Mouse (Mus musculus) left cerebral cortex, adult 11 months (tissue): Measurements from ENCODE around the gene Dip2a.

Experiments used
- DNase-seq: peaks from one replicate; pipeline ENCODE4 v3.0.0; 2022; ENCODE audit warnings: low spot score

The Dip2a gene

GRCm38 (mm10) chr10:76246601-76247000 is 98.5 kb downstream of the Dip2a start:
- DNase-seq, result no peak

DNA sequence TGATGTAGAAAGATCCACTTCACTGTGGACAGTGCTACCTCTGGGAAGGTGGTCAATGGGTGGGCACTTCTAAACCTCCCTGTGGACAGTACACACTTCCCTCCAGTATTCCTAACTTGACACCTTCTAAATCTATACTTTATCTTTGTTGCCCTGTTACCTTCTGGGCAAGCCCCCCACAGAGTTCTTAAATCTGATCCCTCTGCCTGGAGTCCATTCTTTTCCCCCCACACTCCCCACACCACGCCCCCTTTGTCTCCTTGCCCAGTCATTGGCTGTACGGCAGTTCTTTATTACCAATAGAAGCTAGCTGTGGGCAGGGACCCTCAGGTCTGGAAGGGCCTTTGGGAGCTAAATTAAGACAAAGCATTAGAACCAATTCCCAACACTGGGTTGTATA is 100.0 kb downstream of the Dip2a start:
- no peak for DNase-seq

DNA sequence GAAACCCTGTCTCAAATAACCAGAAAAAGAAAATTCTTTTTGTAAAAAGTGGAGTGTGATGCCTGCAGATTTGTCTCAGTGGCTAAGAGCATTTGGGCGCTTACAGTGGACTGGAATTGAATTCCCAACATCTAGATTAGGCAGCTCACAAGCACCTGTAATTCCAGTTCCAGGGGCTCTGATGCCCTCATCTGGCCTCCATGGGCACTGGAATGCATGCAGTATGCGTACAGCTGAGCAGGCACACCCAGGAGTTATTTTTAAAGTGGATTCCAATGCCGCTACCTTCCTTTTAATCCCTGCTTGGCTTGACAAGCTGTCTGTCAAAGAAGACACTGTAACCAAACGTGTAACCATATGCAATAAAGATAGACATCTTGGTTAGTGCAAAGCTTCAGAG is 105.7 kb downstream of the Dip2a start:
- no peak for DNase-seq

- DNase-seq, result peak; percentile 82
Observed at GRCm38 (mm10) chr10:76237341-76238225, 107.5 kb downstream of the Dip2a start, which contains the start of gene Prmt2. Gene Prmt2, minus strand, starts transcription at chr10:76237865.

DNA sequence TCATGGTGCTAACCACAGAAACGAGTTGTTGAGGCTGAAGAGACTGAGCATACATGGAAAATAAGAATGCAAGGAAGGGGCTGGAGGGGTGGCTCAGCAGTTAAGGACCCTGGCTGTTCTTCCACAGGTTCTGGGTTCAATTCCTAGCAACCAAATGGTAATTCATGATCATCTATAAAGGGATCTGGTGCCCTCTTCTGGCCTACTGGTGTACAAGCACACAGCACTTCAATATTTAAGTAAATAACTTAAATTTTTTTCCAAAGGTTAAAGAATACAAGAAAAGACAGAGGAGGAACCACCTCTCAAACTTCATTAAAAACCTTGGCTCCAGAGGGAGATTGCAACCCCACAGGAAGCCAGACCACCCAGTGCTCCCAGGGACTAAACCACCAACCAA is 115.5 kb downstream of the Dip2a start:
- DNase-seq, result no peak

DNA sequence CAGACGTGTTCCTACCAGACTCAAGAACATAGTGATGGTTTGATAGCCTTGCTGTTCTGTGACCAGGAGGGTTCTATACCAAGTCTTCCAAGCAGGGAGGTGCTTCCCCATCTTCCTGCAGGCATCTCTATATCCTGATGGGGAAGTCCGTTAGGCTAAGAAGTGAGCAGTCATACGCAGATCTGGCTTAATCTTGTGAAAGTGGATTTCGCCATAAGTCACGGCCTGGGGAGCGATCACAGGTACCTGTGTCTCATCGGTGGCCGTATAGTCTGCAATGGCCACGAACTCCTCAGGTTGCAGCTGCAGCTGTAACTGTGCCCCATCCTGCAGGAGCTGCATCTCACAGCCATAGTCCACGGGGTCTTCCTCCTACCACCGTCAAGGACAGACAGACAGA is 119.1 kb downstream of the Dip2a start:
- no peak for DNase-seq

- DNase-seq, result no peak
Observed at GRCm38 (mm10) chr10:76218240-76218639, 126.9 kb downstream of the Dip2a start.

- DNase-seq, result no peak
Observed at GRCm38 (mm10) chr10:76217056-76217455, 128.0 kb downstream of the Dip2a start.

- no peak for DNase-seq
Observed at GRCm38 (mm10) chr10:76214161-76214560, 130.9 kb downstream of the Dip2a start.

DNA sequence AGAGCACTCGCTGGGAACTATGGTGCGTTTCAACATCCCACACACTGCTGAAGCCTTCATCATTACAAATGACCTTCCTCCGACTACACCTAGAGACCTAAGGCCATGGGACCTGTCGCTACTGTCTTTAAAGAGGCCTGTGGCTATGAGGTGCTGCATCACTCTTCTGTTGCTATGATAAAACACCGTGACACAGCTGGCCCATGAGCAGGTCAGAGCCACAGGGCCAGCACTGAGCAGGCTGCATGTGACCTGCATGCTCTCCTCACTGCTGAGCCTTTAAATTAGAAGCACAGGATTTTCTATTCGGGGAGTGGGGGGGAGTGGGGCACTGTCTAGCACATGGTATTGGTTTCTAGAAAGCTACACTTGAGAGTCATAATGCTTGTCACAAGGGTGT is 133.0 kb downstream of the Dip2a start:
- DNase-seq, result no peak

GRCm38 (mm10) chr10:76210806-76211205 is 134.3 kb downstream of the Dip2a start:
- no peak for DNase-seq
